Mouse (Mus musculus) heart, embryonic 13.5 days (tissue): ENCODE results near the gene Amer2. TPM values are rescaled to one million over a fixed set of nuclear protein-coding genes. Genes with fewer than 3 reads are reported as not detected.
A peak's percentile ranks its signal among the peaks of the same experiment; 100 is the strongest.

ENCODE experiments used
- ATAC-seq: fragments of 200-750 bp; cut with Nextera tagmentation; 2 replicates; pipeline ENCODE4 v1.8.0; 2017; ENCODE audit warnings: moderate TSS enrichment; ENCODE audit not compliant: insufficient number of reproducible peaks, low FRiP score, low TSS enrichment; ENCODE audit errors: extremely low read depth
- H3K27ac ChIP-seq: fragments of 300-500 bp; sonication (generic); replicated peaks from 2 replicates; pipeline ENCODE4 v1.5.1; 2015; ENCODE audit warnings: moderate library complexity, mild to moderate bottlenecking, inconsistent platforms
- H3K27me3 ChIP-seq: fragments of 300-500 bp; sonication (generic); replicated peaks from 2 replicates; pipeline ENCODE4 v1.6.1; 2015; ENCODE audit warnings: mild to moderate bottlenecking, inconsistent platforms
- H3K36me3 ChIP-seq: fragments of 300-500 bp; sonication (generic); 2 replicates; pipeline ENCODE4 v1.6.1; 2015; ENCODE audit warnings: mild to moderate bottlenecking, inconsistent platforms
- H3K4me1 ChIP-seq: fragments of 300-500 bp; sonication (generic); 2 replicates; pipeline ENCODE4 v1.6.1; 2015; ENCODE audit warnings: inconsistent platforms
- H3K4me2 ChIP-seq: fragments of 300-500 bp; sonication (generic); 2 replicates; pipeline ENCODE4 v1.6.1; 2015; ENCODE audit warnings: inconsistent platforms, mild to moderate bottlenecking, moderate library complexity
- H3K4me3 ChIP-seq: fragments of 300-500 bp; sonication (generic); 2 replicates; pipeline ENCODE4 v1.5.1; 2015; ENCODE audit warnings: moderate library complexity, mild to moderate bottlenecking, inconsistent platforms
- H3K9ac ChIP-seq: fragments of 300-500 bp; sonication (generic); 2 replicates; pipeline ENCODE4 v1.6.1; 2015; ENCODE audit warnings: inconsistent platforms, mild to moderate bottlenecking, moderate library complexity
- H3K9me3 ChIP-seq: fragments of 300-500 bp; sonication (generic); 2 replicates; pipeline ENCODE4 v1.6.1; 2016; ENCODE audit warnings: inconsistent platforms
- WGBS: fragments of 180-500 bp; shearing (Covaris S2); methylation state at CpG from one replicate; pipeline ENCODE4 v1.1.7; 2015; ENCODE audit warnings: mixed read lengths; 5-methylcytosine and 5-hydroxymethylcytosine counted together
- polyA plus RNA-seq: library from polyadenylated mRNA; unstranded; fragments of >200 nt; fragmentation: Nextera tagmentation; extraction: Ambion mirVana; gene quantifications from 2 replicates; pipeline ENCODE4 v1.2.1, GENCODE M21; 2015

Amer2 gene
- polyA plus RNA-seq, 1 experiment from 2014 or later: 0.94 TPM

- WGBS: 64% methylated on average over 2 of the region's 2 CpGs
- no peak for ATAC-seq
- Histone ChIP-seq H3K27me3 (no peaks in the 10 kb centered on the region), H3K4me1 (no peaks in the 10 kb centered on the region), H3K27ac (no peak overlapping the region), H3K9ac (no peak overlapping the region), H3K4me3 (no peak overlapping the region), H3K4me2 (no peak overlapping the region), H3K36me3 (no peaks in the 10 kb centered on the region), H3K9me3 (no peaks in the 10 kb centered on the region)
These were observed 19.1 kb downstream of the Amer2 start for GRCm38 (mm10) chr14:60392202-60392601.

DNA sequence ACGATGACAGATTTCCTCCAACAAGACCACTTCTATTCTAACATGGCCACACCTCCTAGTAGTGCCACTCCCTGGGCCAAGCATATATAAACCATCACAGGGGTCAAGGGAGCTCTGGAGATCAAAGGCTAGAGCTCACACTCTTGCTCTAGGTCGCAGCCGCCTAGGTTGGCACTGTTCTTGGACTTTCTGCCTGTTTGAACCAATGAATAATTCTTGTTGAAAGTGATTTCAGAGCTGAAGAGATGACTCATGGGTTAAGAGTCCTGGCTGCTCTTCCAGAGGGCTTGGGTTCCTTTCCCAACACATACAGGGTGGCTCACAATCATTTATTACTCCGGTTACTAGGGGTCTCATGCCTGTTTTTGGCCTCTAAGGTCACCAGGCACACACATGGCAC lies 24.3 kb downstream of the Amer2 start:
- no peak overlapping the region for H3K9ac ChIP-seq
- H3K9me3 ChIP-seq: no peaks in the 10 kb centered on the region
- H3K4me1 ChIP-seq: no peaks in the 10 kb centered on the region
- no peak overlapping the region for H3K4me3 ChIP-seq
- H3K27ac ChIP-seq: no peak overlapping the region
- no peak for ATAC-seq
- no peaks in the 10 kb centered on the region for H3K36me3 ChIP-seq
- H3K4me2 ChIP-seq: no peak overlapping the region
- 79% methylated on average over 4 of the region's 4 CpGs for WGBS
- no peaks in the 10 kb centered on the region for H3K27me3 ChIP-seq

- ATAC-seq: no peak
- Histone ChIP-seq H3K4me2 (no peak overlapping the region), H3K27ac (no peak overlapping the region), H3K27me3 (no peaks in the 10 kb centered on the region), H3K4me1 (no peaks in the 10 kb centered on the region), H3K9ac (no peak overlapping the region), H3K9me3 (0 out of 2 replicates have a peak, but pooled peaks cover under 1% of the 10 kb centered on the region), H3K4me3 (no peak overlapping the region), H3K36me3 (no peaks in the 10 kb centered on the region)
- 58% methylated on average over 7 of the region's 7 CpGs for WGBS
These were observed 25.8 kb downstream of the Amer2 start for GRCm38 (mm10) chr14:60398861-60399260.

- Histone ChIP-seq H3K27me3 (no peaks in the 10 kb centered on the region), H3K9ac (no peak overlapping the region), H3K4me3 (no peak overlapping the region), H3K27ac (no peak overlapping the region), H3K4me2 (no peak overlapping the region), H3K36me3 (no peaks in the 10 kb centered on the region), H3K4me1 (peaks cover 9% of the 10 kb centered on the region), H3K9me3 (0 out of 2 replicates have a peak, but pooled peaks cover 5% of the 10 kb centered on the region)
- WGBS: 70% methylated on average over 2 of the region's 2 CpGs
- ATAC-seq: no peak
These were observed 30.2 kb downstream of the Amer2 start for GRCm38 (mm10) chr14:60403228-60403627.

- H3K4me1 ChIP-seq: peaks cover 23% of the 10 kb centered on the region
- H3K4me2 ChIP-seq: no peak overlapping the region
- no peak overlapping the region for H3K9ac ChIP-seq
- H3K36me3 ChIP-seq: no peaks in the 10 kb centered on the region
- ATAC-seq: no peak
- 0 out of 2 replicates have a peak, but pooled peaks cover 3% of the 10 kb centered on the region for H3K27me3 ChIP-seq
- 0 out of 2 replicates have a peak, but pooled peaks cover 5% of the 10 kb centered on the region for H3K9me3 ChIP-seq
- H3K4me3 ChIP-seq: no peak overlapping the region
- H3K27ac ChIP-seq: no peak overlapping the region
- WGBS: 74% methylated on average over 2 of the region's 2 CpGs
These were observed 32.8 kb downstream of the Amer2 start for GRCm38 (mm10) chr14:60405829-60406228.

DNA sequence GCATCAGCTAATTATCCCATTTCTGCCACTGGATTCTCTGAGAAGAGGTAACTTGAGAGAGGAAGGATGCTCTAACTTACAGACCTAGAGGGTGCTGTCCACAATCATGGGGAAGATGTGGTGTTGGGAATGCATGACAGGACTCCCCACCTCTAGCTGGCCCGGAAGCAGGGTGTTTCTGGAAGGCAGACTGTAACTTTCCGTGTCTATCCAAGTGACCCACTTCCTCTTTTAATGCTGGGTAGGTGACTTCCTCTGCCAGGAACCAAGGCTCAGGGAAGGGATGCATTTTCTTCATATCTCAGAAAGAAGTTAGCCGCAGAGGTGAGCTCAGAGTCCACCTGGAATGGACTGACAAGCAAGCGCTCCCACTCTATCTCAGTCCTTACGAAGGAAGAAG lies 33.5 kb downstream of the Amer2 start:
- Histone ChIP-seq H3K27ac (no peak overlapping the region), H3K4me3 (no peak overlapping the region), H3K4me1 (peaks cover 23% of the 10 kb centered on the region), H3K9ac (no peak overlapping the region), H3K4me2 (no peak overlapping the region), H3K9me3 (0 out of 2 replicates have a peak, but pooled peaks cover 5% of the 10 kb centered on the region), H3K36me3 (no peaks in the 10 kb centered on the region), H3K27me3 (0 out of 2 replicates have a peak, but pooled peaks cover 3% of the 10 kb centered on the region)
- 77% methylated on average over 5 of the region's 5 CpGs for WGBS
- ATAC-seq: no peak

GRCm38 (mm10) chr14:60407319-60407718 lies 34.3 kb downstream of the Amer2 start:
- Histone ChIP-seq H3K4me1 (peaks cover 23% of the 10 kb centered on the region), H3K4me3 (no peak overlapping the region), H3K4me2 (no peak overlapping the region), H3K9me3 (0 out of 2 replicates have a peak, but pooled peaks cover 5% of the 10 kb centered on the region), H3K27me3 (0 out of 2 replicates have a peak, but pooled peaks cover 3% of the 10 kb centered on the region), H3K27ac (no peak overlapping the region), H3K36me3 (no peaks in the 10 kb centered on the region), H3K9ac (no peak overlapping the region)
- ATAC-seq: no peak
- WGBS: 59% methylated on average over 9 of the region's 9 CpGs

GRCm38 (mm10) chr14:60409702-60410491 lies 36.8 kb downstream of the Amer2 start:
- no peaks in the 10 kb centered on the region for H3K9me3 ChIP-seq
- 33% methylated on average over 12 of the region's 12 CpGs for WGBS
- peaks cover 30% of the 10 kb centered on the region for H3K4me1 ChIP-seq
- H3K4me3 ChIP-seq: no peak overlapping the region
- H3K4me2 ChIP-seq: peak overlapping the region; percentile 27
- no peaks in the 10 kb centered on the region for H3K36me3 ChIP-seq
- ATAC-seq: no peak
- no peak overlapping the region for H3K27ac ChIP-seq
- 0 out of 2 replicates have a peak, but pooled peaks cover 3% of the 10 kb centered on the region for H3K27me3 ChIP-seq
- no peak overlapping the region for H3K9ac ChIP-seq

GRCm38 (mm10) chr14:60411229-60411628 lies 38.2 kb downstream of the Amer2 start:
- 84% methylated on average over 6 of the region's 6 CpGs for WGBS
- H3K27ac ChIP-seq: no peak overlapping the region
- H3K36me3 ChIP-seq: no peaks in the 10 kb centered on the region
- H3K4me3 ChIP-seq: no peak overlapping the region
- no peaks in the 10 kb centered on the region for H3K9me3 ChIP-seq
- no peak overlapping the region for H3K9ac ChIP-seq
- H3K27me3 ChIP-seq: 0 out of 2 replicates have a peak, but pooled peaks cover 3% of the 10 kb centered on the region
- H3K4me1 ChIP-seq: peaks cover 30% of the 10 kb centered on the region
- ATAC-seq: no peak
- no peak overlapping the region for H3K4me2 ChIP-seq

DNA sequence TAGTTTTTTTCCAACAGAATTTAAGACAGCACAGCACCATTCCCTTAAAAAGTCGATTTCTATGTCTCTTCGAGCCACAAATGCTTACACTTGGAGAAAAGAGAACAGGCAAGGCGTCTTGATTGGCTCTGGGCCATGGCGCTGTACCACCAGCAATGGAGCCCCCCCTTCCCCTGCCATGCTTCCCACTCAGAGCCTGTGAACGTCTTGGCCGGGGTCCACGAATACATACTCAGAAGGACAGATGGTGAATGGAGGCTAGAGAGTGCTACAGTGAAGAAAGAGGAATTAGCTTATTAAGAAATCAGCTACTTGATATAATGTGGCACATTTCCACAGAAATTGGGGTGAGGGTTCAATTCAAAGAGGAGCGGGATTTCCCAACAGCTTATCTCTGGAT lies 41.6 kb downstream of the Amer2 start:
- no peaks in the 10 kb centered on the region for H3K36me3 ChIP-seq
- no peak overlapping the region for H3K27ac ChIP-seq
- peaks cover 15% of the 10 kb centered on the region for H3K4me1 ChIP-seq
- no peak overlapping the region for H3K9ac ChIP-seq
- WGBS: 73% methylated on average over 8 of the region's 8 CpGs
- no peaks in the 10 kb centered on the region for H3K9me3 ChIP-seq
- ATAC-seq: no peak
- no peak overlapping the region for H3K4me3 ChIP-seq
- 0 out of 2 replicates have a peak, but pooled peaks cover 3% of the 10 kb centered on the region for H3K27me3 ChIP-seq
- H3K4me2 ChIP-seq: no peak overlapping the region; the same call in 1 of the 2 replicates

DNA sequence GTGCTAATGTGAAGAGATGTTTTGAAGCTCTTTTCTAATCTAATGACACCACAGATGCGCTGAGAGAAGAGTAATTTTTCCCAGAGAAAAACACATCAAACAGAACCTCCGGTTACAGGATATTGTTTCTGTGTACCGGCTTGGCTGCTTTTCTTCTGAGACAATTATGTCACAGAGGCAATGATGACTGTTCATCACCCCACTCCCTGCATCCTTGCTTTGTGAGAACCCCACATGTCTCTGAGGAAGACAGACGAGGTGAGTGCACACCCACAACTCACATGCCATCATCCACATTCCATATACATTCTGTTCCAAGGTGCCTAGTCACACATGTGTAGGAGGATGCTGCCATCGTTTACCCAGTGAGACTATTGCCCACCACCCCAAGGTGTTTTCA lies 44.9 kb downstream of the Amer2 start:
- H3K4me1 ChIP-seq: peaks cover 10% of the 10 kb centered on the region
- ATAC-seq: no peak
- no peak overlapping the region for H3K9ac ChIP-seq
- H3K9me3 ChIP-seq: no peaks in the 10 kb centered on the region
- no peak overlapping the region for H3K27ac ChIP-seq
- H3K27me3 ChIP-seq: no peaks in the 10 kb centered on the region
- H3K4me2 ChIP-seq: no peak overlapping the region
- WGBS: 69% methylated on average over 5 of the region's 5 CpGs
- H3K36me3 ChIP-seq: no peaks in the 10 kb centered on the region
- no peak overlapping the region for H3K4me3 ChIP-seq

DNA sequence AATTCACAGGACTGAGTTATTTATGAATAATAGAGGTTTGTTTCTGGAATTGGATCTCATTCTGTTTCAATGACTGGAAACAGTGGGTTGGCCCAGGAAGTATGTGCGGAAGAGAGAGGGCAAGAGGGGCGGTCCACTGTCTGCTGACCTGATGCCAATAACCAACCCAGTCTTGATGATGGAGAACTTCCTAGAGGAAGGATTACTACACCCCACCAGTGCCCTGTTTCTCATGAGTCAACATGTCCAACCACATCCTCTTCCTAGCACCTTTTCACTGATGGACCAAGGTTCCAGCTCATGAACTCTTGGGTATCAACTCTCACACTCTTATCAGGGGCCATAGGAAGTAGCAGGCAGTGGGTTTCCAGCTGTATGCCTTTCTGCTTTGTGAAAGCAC lies 49.9 kb downstream of the Amer2 start:
- H3K4me1 ChIP-seq: peaks cover 14% of the 10 kb centered on the region
- 88% methylated on average over 2 of the region's 2 CpGs for WGBS

More for the DNA sequence above, 49.9 kb downstream of the Amer2 start:
- no peak for ATAC-seq
- no peak overlapping the region for H3K4me3 ChIP-seq
- H3K9ac ChIP-seq: no peak overlapping the region
- no peak overlapping the region for H3K27ac ChIP-seq
- H3K9me3 ChIP-seq: no peaks in the 10 kb centered on the region
- H3K4me2 ChIP-seq: no peak overlapping the region
- no peaks in the 10 kb centered on the region for H3K27me3 ChIP-seq
- no peaks in the 10 kb centered on the region for H3K36me3 ChIP-seq
